Mouse (Mus musculus) E14TG2a.4 (cell line): ENCODE results near the gene Acaa1a.

Source experiments
- H3K27me3 ChIP-seq: 2 replicates; pipeline ENCODE4 v1.6.1; 2014; ENCODE audit warnings: low read length, control low read depth; ENCODE audit not compliant: insufficient read depth
- H3K36me3 ChIP-seq: 2 replicates; pipeline ENCODE4 v1.6.1; 2014; ENCODE audit warnings: low read length, control low read depth; ENCODE audit not compliant: insufficient read depth
- H3K4me1 ChIP-seq: replicated peaks from 2 replicates; pipeline ENCODE4 v1.6.1; 2014; ENCODE audit warnings: low read depth, low read length, control low read depth
- H3K4me3 ChIP-seq: replicated peaks from 2 replicates; pipeline ENCODE4 v1.5.1; 2014; ENCODE audit warnings: mild to moderate bottlenecking, low read length
- H3K9me3 ChIP-seq: 2 replicates; pipeline ENCODE4 v1.6.1; 2014; ENCODE audit warnings: low read length, control low read depth
- CTCF ChIP-seq: conservative IDR thresholded peaks from 2 replicates; pipeline ENCODE4 v1.5.1; 2014; ENCODE audit warnings: low read length
- NANOG ChIP-seq: IDR thresholded peaks from 2 replicates; pipeline ENCODE4 v1.6.1; 2014; ENCODE audit warnings: borderline replicate concordance, low read length, mixed read lengths
- POU5F1 ChIP-seq: IDR thresholded peaks from 2 replicates; pipeline ENCODE4 v1.6.1; 2014; ENCODE audit warnings: low read length, borderline replicate concordance

The Acaa1a gene

GRCm38 (mm10) chr9:119334834-119335233 lies 4.6 kb upstream of the Acaa1a start:
- H3K36me3 ChIP-seq, result peaks cover 12% of the 10 kb centered on the region; the same call in 1 of the 2 replicates
- TF ChIP-seq CTCF (no peak), NANOG (no peak), POU5F1 (no peak)

GRCm38 (mm10) chr9:119335571-119335970 lies 3.9 kb upstream of the Acaa1a start:
- Histone ChIP-seq H3K4me3 (no peak overlapping the region), H3K27me3 (peaks cover 26% of the 10 kb centered on the region), H3K4me1 (peaks cover 30% of the 10 kb centered on the region), H3K9me3 (no peaks in the 10 kb centered on the region), H3K36me3 (peaks cover 12% of the 10 kb centered on the region; the same call in 1 of the 2 replicates)
- TF ChIP-seq CTCF (no peak), POU5F1 (no peak), NANOG (no peak)

More at GRCm38 (mm10) chr9:119334834-119335233, 4.6 kb upstream of the Acaa1a start:
- Histone ChIP-seq H3K4me3 (no peak overlapping the region), H3K4me1 (peaks cover 22% of the 10 kb centered on the region), H3K27me3 (peaks cover 28% of the 10 kb centered on the region), H3K9me3 (no peaks in the 10 kb centered on the region)

GRCm38 (mm10) chr9:119337842-119338241 lies 1.6 kb upstream of the Acaa1a start:
- TF ChIP-seq POU5F1 (no peak), NANOG (no peak), CTCF (no peak)
- peaks cover 18% of the 10 kb centered on the region for H3K36me3 ChIP-seq
- H3K9me3 ChIP-seq, result no peaks in the 10 kb centered on the region
- H3K27me3 ChIP-seq, result peaks cover 22% of the 10 kb centered on the region
- no peak overlapping the region for H3K4me3 ChIP-seq
- peaks cover 40% of the 10 kb centered on the region for H3K4me1 ChIP-seq

GRCm38 (mm10) chr9:119338350-119338749 lies 1.1 kb upstream of the Acaa1a start:
- no peak overlapping the region for H3K4me3 ChIP-seq
- TF ChIP-seq CTCF, result no peak
- TF ChIP-seq NANOG, result no peak
- TF ChIP-seq POU5F1, result no peak

GRCm38 (mm10) chr9:119339106-119339505 lies 370 bp upstream of the Acaa1a start:
- H3K27me3 ChIP-seq, result peaks cover 22% of the 10 kb centered on the region
- no peaks in the 10 kb centered on the region for H3K9me3 ChIP-seq
- peaks cover 31% of the 10 kb centered on the region for H3K36me3 ChIP-seq
- peak overlapping the region; percentile 88 for H3K4me3 ChIP-seq
- no peak for TF ChIP-seq NANOG
- TF ChIP-seq POU5F1, result no peak
- no peak for TF ChIP-seq CTCF
- peaks cover 36% of the 10 kb centered on the region for H3K4me1 ChIP-seq

More at GRCm38 (mm10) chr9:119338350-119338749, 1.1 kb upstream of the Acaa1a start:
- no peaks in the 10 kb centered on the region for H3K9me3 ChIP-seq
- H3K27me3 ChIP-seq, result peaks cover 22% of the 10 kb centered on the region
- peaks cover 24% of the 10 kb centered on the region for H3K36me3 ChIP-seq
- H3K4me1 ChIP-seq, result peaks cover 40% of the 10 kb centered on the region

GRCm38 (mm10) chr9:119340212-119340580 lies 720 bp downstream of the Acaa1a start:
- H3K4me3 ChIP-seq, result peak overlapping the region; percentile 88
- no peaks in the 10 kb centered on the region for H3K9me3 ChIP-seq
- peaks cover 42% of the 10 kb centered on the region for H3K36me3 ChIP-seq
- no peak for TF ChIP-seq CTCF
- TF ChIP-seq POU5F1, result no peak
- no peak for TF ChIP-seq NANOG
- H3K4me1 ChIP-seq, result peaks cover 29% of the 10 kb centered on the region
- peaks cover 22% of the 10 kb centered on the region for H3K27me3 ChIP-seq

- H3K4me1 ChIP-seq, result peaks cover 29% of the 10 kb centered on the region
- no peaks in the 10 kb centered on the region for H3K9me3 ChIP-seq
- H3K4me3 ChIP-seq, result peak within 1 kb of the TSS; percentile 88
- TF ChIP-seq CTCF, result no peak
- no peak for TF ChIP-seq POU5F1
- TF ChIP-seq NANOG, result peak; percentile 48; the same call in 1 of the 2 replicates
- H3K27me3 ChIP-seq, result peaks cover 22% of the 10 kb centered on the region
- peaks cover 52% of the 10 kb centered on the region for H3K36me3 ChIP-seq
Observed at GRCm38 (mm10) chr9:119340909-119341816, 1.7 kb downstream of the Acaa1a start, which contains the start of gene Myd88. Gene Myd88 (minus strand): TSS chr9:119341411.

- H3K9me3 ChIP-seq, result no peaks in the 10 kb centered on the region
- no peak overlapping the region for H3K4me3 ChIP-seq
- H3K36me3 ChIP-seq, result peaks cover 55% of the 10 kb centered on the region
- no peak for TF ChIP-seq POU5F1
- no peak for TF ChIP-seq NANOG
- no peak for TF ChIP-seq CTCF
- H3K27me3 ChIP-seq, result peaks cover 22% of the 10 kb centered on the region
- peaks cover 29% of the 10 kb centered on the region for H3K4me1 ChIP-seq
Observed at GRCm38 (mm10) chr9:119342728-119343127, 3.3 kb downstream of the Acaa1a start.
